Mouse (Mus musculus) ES-Bruce4 (cell line): ENCODE results near the gene Tmem239.

Experiments
- CTCF ChIP-seq: IDR thresholded peaks from one replicate; pipeline ENCODE4 v1.8.1; 2011; ENCODE audit warnings: low read depth, low read length
- POLR2A ChIP-seq: IDR thresholded peaks from one replicate; pipeline ENCODE4 v1.8.1; 2011; ENCODE audit warnings: low read length; ENCODE audit not compliant: insufficient read depth

DNA sequence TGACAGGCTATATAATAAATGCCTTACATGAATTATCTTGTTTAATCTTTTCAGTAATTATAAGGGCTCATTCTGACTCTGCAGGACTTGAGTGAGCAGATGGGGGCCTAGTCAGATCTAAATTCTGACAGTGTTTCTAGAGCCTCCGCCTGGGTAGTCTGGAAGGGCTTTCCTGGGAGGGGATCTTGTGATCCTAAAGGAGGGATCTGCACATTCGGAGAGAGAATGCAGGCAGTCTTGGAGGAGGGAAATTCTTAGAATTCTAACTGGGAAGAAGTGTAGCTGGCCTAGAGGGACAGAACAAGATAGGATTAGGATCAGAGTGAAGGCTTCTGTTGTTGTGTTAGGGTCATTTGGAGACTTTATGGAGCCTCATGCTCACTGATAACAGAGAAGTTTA lies 46.0 kb downstream of the Tmem239 start:
- no peak for TF ChIP-seq POLR2A
- no peak for TF ChIP-seq CTCF
